Mouse (Mus musculus) kidney, embryonic 16.5 days (tissue): ENCODE results near the gene Secisbp2. TPM values are rescaled to one million over a fixed set of nuclear protein-coding genes. Genes with fewer than 3 reads are reported as not detected.

Source experiments
- polyA plus RNA-seq: library from polyadenylated mRNA; unstranded; fragments of >200 nt; fragmentation: Nextera tagmentation; extraction: Ambion mirVana; gene quantifications from 2 replicates; pipeline ENCODE4 v1.2.1, GENCODE M21; 2015

The Secisbp2 gene
- polyA plus RNA-seq, 1 experiment from 2014 or later = 32.9 TPM

Other genes with a start within 250 kb of the Secisbp2 start
- gene S1pr3, start 243.1 kb upstream of the Secisbp2 start, polyA plus RNA-seq = 59.8 and 61.8 TPM in 2 replicates
- gene Shc3, start 82.3 kb upstream of the Secisbp2 start, polyA plus RNA-seq = 0.14 and 0.31 TPM in 2 replicates
- 348 and 370 TPM in 2 replicates for gene Cks2, start 6.5 kb upstream of the Secisbp2 start, polyA plus RNA-seq
- 28.8 and 29.0 TPM in 2 replicates for gene Sema4d, start 142.1 kb downstream of the Secisbp2 start, polyA plus RNA-seq
- 45.8 and 48.5 TPM in 2 replicates for gene Gadd45g, start 195.0 kb downstream of the Secisbp2 start, polyA plus RNA-seq